Mouse (Mus musculus) testis, adult 2 months (tissue): ENCODE measurements around the gene Galc. TPM values are rescaled to one million over a fixed set of nuclear protein-coding genes. Genes with fewer than 3 reads are reported as not detected.
"Not testable (repeated sequence)": the region's sequence is repeated elsewhere in the genome, so short reads cannot be mapped to it uniquely, and the experiment has no call there.

Source experiments
- H3K27ac ChIP-seq: fragments of 200-500 bp; 2 replicates; pipeline ENCODE4 v1.5.1; 2012; ENCODE audit warnings: low read depth, low read length; ENCODE audit not compliant: control insufficient read depth, insufficient read depth
- H3K27me3 ChIP-seq: fragments of 200-500 bp; 2 replicates; pipeline ENCODE4 v1.6.1; 2012; ENCODE audit warnings: mild to moderate bottlenecking, low read length, moderate library complexity; ENCODE audit not compliant: control insufficient read depth, insufficient read depth
- H3K36me3 ChIP-seq: fragments of 200-500 bp; 2 replicates; pipeline ENCODE4 v1.6.1; 2012; ENCODE audit warnings: mild to moderate bottlenecking, low read length; ENCODE audit not compliant: control insufficient read depth, insufficient read depth
- H3K4me1 ChIP-seq: fragments of 200-500 bp; 2 replicates; pipeline ENCODE4 v1.6.1; 2012; ENCODE audit warnings: low read length; ENCODE audit not compliant: control insufficient read depth, insufficient read depth
- H3K4me3 ChIP-seq: fragments of 200-500 bp; 2 replicates; pipeline ENCODE4 v1.5.1; 2012; ENCODE audit warnings: low read depth, mild to moderate bottlenecking, low read length, moderate library complexity, mixed read lengths; ENCODE audit not compliant: control insufficient read depth
- CTCF ChIP-seq: fragments of 200-500 bp; IDR thresholded peaks from 2 replicates; pipeline ENCODE4 v1.5.1; 2012; ENCODE audit warnings: low read depth, mild to moderate bottlenecking, inconsistent platforms, low read length, moderate library complexity; ENCODE audit not compliant: control insufficient read depth, insufficient read depth, insufficient replicate concordance
- POLR2A ChIP-seq: fragments of 200-500 bp; IDR thresholded peaks from 2 replicates; pipeline ENCODE4 v1.6.1; 2012; ENCODE audit warnings: low read depth, mild to moderate bottlenecking, inconsistent platforms, low read length, moderate library complexity; ENCODE audit not compliant: control insufficient read depth
- polyA plus RNA-seq: library from polyadenylated mRNA; depleted of rRNA; stranded (reverse); fragments of >200 nt; gene quantifications from 2 replicates; pipeline ENCODE4 v1.2.3, GENCODE M21; 2012

The Galc gene
- polyA plus RNA-seq, 1 experiment, result 38.2 TPM

DNA sequence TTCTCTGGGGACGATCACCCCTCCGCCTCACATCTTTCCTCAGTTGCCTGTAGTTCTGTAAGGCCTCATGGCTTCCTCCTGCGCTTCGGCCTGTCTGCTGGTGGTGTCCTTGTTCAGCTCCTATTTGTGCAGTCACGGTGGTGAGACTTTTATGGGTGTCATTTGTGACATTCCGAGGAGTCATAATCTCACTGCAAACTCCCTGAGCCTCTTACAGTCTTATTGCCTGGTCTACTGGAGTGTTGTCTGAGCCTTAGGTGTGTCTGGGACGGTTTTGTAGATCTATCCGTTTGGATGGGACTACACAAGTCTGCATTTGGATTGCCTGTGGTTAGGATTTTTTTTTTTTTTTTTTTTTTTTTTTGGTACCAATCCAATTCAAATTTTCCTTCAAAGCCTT lies 8.9 kb downstream of the Galc start:
- no peaks in the 10 kb centered on the region for H3K4me1 ChIP-seq
- H3K27me3 ChIP-seq, result no peaks in the 10 kb centered on the region
- TF ChIP-seq POLR2A (no peak), CTCF (no peak)
- H3K27ac ChIP-seq, result no peak overlapping the region
- H3K4me3 ChIP-seq, result no peak overlapping the region
- peaks cover 3% of the 10 kb centered on the region for H3K36me3 ChIP-seq

GRCm38 (mm10) chr12:98249671-98250070 lies 9.6 kb downstream of the Galc start:
- no peaks in the 10 kb centered on the region for H3K27me3 ChIP-seq
- no peak overlapping the region for H3K4me3 ChIP-seq
- TF ChIP-seq CTCF (no peak), POLR2A (no peak)
- H3K4me1 ChIP-seq, result no peaks in the 10 kb centered on the region
- no peak overlapping the region for H3K27ac ChIP-seq
- H3K36me3 ChIP-seq, result peaks cover 3% of the 10 kb centered on the region

GRCm38 (mm10) chr12:98246835-98247234 lies 12.4 kb downstream of the Galc start:
- Histone ChIP-seq H3K27me3 (no peaks in the 10 kb centered on the region), H3K27ac (no peak overlapping the region), H3K4me1 (no peaks in the 10 kb centered on the region), H3K4me3 (no peak overlapping the region), H3K36me3 (peaks cover 1% of the 10 kb centered on the region)
- TF ChIP-seq POLR2A, result no peak
- TF ChIP-seq CTCF, result no peak

DNA sequence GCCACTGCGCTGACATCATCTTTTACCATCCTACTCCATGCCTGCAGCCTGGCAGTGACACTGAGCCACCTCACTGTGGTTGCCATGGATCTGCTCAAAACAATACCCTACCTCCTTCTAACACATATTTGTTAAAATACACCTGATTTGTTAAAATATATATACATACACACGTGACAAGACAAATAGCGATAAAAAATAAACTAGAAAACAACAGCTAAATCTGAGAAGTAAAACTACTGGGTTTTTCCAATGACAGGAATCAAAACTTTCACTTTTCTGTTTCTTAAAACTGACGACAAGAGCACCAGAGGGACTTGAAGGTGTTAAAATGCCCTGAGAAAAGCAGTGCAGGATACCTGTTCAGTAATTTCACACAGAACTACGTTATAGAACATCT lies 14.4 kb downstream of the Galc start:
- H3K4me1 ChIP-seq, result no peaks in the 10 kb centered on the region
- peaks cover 1% of the 10 kb centered on the region for H3K36me3 ChIP-seq
- H3K27ac ChIP-seq, result no peak overlapping the region
- H3K27me3 ChIP-seq, result no peaks in the 10 kb centered on the region
- H3K4me3 ChIP-seq, result no peak overlapping the region
- no peak for TF ChIP-seq POLR2A
- TF ChIP-seq CTCF, result no peak

DNA sequence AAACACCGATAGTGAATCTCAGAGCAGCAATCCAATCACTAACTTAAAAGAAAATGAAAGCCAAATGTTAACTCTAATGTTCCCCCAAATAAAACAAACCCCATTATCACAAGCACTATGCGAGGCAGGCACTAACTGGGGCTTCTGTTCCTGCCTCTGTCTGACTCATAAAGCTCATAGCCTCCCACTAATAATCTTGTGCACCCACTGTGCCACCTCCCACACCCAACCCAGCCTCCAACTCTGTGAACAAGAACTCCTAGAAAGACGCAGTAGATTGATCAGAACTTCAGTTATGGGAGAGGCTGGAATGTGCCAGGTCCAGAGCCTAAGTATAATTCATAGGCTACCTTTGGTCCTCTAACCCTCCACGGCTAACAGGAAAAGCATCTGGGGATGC lies 15.1 kb downstream of the Galc start:
- Histone ChIP-seq H3K27ac (no peak overlapping the region), H3K36me3 (peaks cover 1% of the 10 kb centered on the region), H3K4me1 (no peaks in the 10 kb centered on the region), H3K4me3 (no peak overlapping the region), H3K27me3 (no peaks in the 10 kb centered on the region)
- no peak for TF ChIP-seq CTCF

GRCm38 (mm10) chr12:98238478-98238877 lies 20.8 kb downstream of the Galc start:
- not testable (repeated sequence) for H3K36me3 ChIP-seq, H3K4me3 ChIP-seq, H3K4me1 ChIP-seq, H3K27me3 ChIP-seq, H3K27ac ChIP-seq

DNA sequence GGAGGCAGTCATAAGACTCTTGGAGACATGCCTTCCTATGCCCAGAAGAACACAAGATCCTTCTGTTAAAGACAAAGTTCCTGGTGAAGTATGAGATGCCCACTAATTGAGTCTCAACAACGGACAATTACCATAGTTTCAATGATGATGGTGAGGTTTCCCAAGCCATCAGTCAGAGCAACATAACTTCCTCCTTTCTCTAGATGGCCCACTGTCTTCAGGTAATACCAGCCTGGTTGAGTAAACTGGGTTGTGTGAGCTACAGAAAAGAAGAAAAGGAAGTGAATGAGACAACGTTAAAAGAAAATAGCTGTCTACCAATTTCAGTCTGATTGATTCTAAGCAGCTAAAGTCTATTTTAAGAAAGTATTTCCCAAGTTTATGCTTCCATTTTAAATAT lies 32.2 kb downstream of the Galc start:
- Histone ChIP-seq H3K4me1 (no peaks in the 10 kb centered on the region), H3K27ac (no peak overlapping the region)
- TF ChIP-seq POLR2A, result no peak
- TF ChIP-seq CTCF, result no peak

DNA sequence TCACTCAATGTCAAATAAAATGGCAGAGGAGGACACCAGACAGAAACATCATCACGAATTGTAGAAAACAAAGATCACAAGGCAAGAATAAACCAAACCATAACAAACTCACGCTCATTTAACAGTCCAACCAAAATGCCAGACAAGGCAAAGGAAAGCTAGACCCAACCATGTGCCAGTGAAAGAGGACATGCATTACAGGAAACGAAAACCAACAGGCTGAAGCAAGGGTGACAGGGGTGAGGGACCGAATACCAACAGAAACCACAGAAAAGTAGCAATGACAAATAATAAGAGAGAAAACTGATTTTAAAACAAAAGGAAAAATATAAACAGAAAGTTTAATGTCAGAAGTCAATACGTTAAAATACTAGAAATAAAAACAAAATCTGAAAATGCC lies 36.0 kb downstream of the Galc start:
- Histone ChIP-seq H3K27ac (no peak overlapping the region), H3K4me1 (no peaks in the 10 kb centered on the region), H3K27me3 (no peaks in the 10 kb centered on the region), H3K36me3 (no peaks in the 10 kb centered on the region), H3K4me3 (no peak overlapping the region)
- TF ChIP-seq POLR2A, result no peak
- TF ChIP-seq CTCF, result no peak

More for the DNA sequence above, 32.2 kb downstream of the Galc start:
- H3K4me3 ChIP-seq, result no peak overlapping the region
- no peaks in the 10 kb centered on the region for H3K36me3 ChIP-seq
- no peaks in the 10 kb centered on the region for H3K27me3 ChIP-seq
